Mouse (Mus musculus): ENCODE measurements around the gene Gpd1.

DNA sequence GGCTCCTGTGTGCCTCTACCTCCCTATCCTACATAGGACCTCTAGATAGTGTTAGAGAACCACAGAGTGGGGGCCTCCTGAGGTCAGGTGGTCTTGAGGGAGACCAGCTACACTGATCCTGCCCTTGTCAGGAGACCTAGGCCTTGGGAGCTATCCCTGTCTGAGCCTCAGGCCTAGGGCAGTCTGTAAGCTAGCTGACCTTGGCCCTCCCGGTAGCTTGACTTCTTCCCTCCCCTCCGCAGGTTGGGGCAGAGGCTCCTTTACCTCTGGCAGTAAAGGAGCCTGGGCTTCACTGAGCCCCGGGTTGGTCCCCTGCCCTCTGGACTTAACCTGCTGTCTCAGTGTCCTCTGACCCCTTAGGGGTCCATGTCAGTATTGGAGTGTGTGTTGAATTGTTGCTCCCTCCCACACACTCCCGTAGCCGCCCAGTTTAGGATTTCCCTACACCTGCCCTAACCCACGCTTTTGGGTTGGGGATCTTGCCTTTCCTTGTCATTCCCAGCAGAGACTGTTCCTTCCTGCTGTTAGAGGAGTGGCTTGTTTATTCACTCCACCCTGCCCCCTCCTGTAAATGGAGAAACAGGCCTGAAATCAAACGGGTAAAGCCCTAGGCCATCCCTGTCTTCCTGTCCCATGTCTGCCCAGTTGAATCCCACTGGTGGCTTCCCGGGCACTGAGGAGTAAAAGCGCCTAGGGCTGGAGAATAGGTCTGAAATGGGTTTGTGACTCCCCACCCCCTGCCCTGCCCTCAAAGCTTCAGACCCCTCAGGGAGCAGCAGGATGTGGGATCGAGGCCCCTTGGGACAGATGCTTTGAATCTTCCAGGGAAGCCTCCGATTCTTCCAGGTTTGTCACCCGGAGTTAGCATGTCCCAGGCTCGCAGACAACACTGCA, 4.4 kb upstream of the Gpd1 start:
- no peak for TF ChIP-seq CTCF (IDR thresholded peaks at IDR 0.05; ENCODE audit: low read depth, low read length)
- TF ChIP-seq EP300 (IDR thresholded peaks at IDR 0.05; ENCODE audit: insufficient read depth, low read depth, low read length): 0 out of 2 replicates have a peak, but pooled peaks have one; percentile 43
